Mouse (Mus musculus) cerebellum, adult 11-12 months (tissue): Measurements from ENCODE around the gene Dhdds.
A peak's percentile ranks its signal among the peaks of the same experiment; 100 is the strongest.
"Not testable (repeated sequence)": the region's sequence is repeated elsewhere in the genome, so short reads cannot be mapped to it uniquely, and the experiment has no call there.

Experiments used
- DNase-seq: peaks from one replicate; pipeline ENCODE4 v3.0.0; 2022

The Dhdds gene

DNA sequence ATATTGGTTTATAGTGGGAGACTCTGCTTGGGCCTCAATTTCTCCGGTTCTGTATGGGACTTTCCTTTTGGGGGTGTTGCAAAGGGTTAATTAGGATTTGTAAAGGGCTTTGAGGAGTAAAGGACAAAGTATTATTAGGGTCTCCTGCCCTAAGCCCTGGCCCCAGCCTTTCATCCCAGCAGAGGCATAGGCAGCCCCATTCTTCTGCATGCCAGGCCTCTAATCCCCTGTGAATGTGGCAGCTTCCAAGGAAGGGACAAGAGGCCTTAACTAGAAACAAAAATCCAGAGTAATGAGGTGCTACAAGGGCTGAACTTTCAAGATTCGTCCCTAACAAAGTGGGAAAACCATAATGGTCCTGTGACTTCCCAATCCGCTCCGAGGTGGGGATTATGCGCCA is 2.2 kb upstream of the Dhdds start:
- DNase-seq = no peak

DNA sequence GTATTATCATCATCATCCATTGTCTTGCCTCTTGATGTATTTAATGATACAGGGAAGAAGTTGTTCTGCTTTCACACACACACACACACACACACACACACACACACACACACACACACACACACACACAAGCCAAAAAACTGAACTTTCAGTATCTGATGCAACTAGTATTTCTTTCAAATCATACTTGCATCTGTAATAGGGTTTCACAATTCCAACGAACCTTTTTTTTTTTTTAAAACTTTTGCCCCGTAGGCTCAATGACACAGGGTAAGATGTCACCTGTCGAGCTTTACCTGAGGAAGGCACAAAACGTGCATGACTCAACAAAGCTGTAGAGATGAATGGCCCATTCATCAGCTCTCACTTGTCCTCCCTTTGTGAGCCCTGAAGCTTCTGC is 1.5 kb upstream of the Dhdds start:
- no peak for DNase-seq

DNA sequence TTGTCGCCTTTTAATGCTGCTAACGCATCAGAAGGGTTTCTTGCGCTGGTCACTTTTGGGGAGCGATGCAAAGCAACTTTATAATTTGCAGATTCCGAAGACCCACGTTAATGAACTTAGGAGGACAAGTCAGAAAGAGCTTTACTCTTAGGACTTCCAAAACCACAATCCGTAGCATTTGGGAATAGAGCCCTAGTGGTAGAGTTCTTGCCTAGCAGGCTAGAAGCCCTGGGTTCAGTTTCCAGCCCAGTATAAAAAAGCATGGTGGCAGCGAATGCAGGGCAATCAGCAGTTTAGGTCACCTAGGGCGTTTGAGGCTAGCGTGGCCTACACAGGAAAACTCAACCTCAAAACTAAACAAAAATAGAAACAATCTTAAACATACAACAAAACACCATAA is 992 bp upstream of the Dhdds start:
- DNase-seq = no peak

DNA sequence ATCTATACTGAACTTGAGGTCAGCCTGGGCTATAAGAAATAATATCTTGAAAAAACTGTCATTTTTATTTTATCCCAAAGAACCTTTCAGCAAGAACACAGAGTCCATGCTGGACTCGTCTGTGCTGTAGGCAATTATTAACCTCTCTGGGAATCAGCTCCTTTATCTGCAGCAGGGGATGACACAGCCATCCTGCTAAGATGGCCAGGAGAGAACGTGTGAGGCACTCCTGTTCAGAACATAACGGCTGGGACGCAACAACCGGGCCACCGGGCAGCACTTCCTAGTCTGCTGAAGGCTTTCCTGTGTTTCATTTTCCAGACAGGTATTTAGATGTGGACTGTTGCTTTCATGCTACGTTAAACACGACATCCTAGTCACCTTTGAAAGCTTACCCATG is 6.0 kb downstream of the Dhdds start:
- DNase-seq = no peak

DNA sequence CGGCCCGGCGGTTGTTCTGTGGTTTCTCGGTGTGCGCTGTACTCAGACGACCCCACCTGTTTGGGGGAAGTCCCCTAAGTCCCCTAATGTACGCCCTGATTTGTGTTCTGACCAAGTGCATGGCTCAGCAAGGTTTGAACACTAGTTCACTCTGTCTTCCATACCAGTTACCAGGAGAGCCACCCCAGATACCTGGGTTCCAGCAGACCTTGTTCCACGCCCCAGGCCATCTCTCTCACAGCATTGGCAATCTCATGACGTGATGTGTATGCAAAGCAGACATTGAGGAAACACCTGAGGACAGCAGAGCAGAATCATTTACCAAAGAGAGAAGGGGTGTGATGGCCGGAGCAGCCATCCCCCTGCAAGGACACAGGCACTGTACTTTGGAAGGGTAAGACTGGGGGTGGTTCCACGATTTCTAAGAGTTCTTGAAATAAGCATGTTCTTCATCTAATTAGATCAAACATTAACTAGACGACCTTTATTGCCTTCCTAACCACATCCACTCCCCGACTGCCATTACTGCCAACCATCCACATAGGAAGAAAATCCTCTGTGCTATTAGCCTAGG is 9.5 kb downstream of the Dhdds start:
- DNase-seq = no peak

DNA sequence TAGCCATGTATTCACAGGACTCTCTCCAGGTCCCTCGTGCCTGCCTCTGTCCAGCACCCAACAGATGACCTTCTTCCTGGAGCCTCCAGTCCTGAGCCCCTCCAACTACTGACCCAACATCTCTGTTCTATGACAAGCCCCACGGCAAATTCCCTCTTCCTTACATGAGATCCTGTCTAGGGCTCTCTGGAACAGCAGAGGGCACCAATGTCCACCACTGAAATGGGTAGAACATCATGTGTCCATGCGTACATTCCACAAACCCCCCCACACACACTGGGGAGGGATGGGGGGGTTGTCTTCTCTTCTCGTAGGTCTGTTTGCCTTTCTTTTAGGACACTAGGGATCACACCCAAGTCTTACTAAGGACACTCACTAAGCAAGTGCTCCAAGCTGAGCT is 10.7 kb downstream of the Dhdds start:
- DNase-seq = no peak

DNA sequence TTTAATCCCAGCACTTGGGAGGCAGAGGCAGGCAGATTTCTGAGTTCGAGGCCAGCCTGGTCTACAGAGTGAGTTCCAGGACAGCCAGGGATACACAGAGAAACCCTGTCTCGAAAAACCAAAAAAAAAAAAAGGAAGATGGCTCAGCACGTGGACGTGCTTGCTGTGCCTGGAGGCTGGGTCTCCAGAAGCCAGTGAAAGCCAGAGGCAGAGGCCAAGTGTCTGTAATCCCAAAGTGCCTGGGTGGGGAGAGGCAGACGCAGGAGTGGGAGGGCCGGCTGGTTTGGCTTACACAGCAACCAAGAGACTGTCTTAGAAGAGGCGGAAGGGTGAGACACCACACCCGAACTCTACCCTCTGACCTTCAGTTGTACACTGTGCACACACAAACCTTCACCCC is 12.4 kb downstream of the Dhdds start:
- not testable (repeated sequence) for DNase-seq

DNA sequence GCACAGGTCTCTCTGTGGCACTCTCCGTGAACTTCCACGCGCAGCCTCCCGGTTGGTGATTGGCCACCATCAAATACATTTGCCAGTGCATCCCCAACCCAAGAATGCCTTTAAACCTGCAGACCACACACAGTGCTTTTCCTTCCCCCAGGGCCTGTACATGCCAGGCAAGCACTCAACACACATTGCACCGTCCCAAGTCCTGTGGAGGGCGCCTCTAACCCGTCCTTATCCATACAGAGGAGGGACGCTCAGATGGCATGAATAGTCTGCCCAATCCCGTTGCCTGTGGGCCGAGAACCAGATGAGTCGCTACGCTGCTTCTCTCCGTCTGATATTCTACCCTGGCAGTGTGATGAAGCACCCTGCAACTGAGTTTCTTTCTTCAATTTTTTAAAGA is 17.8 kb downstream of the Dhdds start:
- no peak for DNase-seq

DNA sequence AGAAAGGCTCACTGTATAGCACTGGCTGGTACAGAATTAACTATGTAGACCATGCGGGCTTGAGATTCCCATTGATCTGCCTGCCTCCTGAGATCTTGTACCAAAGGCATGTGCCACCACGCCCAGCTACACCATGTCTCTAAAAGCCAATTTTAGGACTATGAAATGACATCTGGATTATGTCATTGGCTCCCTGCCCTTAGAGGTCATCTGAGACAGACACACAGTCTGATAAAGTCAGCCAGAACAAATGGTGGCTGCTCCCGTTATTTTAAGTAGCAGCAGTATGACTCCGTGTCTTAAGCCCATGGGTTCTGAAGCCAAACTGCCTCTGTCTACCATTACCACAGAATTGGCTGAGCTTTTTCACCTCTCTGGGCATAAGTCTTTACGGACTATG is 20.2 kb downstream of the Dhdds start:
- DNase-seq = no peak

DNA sequence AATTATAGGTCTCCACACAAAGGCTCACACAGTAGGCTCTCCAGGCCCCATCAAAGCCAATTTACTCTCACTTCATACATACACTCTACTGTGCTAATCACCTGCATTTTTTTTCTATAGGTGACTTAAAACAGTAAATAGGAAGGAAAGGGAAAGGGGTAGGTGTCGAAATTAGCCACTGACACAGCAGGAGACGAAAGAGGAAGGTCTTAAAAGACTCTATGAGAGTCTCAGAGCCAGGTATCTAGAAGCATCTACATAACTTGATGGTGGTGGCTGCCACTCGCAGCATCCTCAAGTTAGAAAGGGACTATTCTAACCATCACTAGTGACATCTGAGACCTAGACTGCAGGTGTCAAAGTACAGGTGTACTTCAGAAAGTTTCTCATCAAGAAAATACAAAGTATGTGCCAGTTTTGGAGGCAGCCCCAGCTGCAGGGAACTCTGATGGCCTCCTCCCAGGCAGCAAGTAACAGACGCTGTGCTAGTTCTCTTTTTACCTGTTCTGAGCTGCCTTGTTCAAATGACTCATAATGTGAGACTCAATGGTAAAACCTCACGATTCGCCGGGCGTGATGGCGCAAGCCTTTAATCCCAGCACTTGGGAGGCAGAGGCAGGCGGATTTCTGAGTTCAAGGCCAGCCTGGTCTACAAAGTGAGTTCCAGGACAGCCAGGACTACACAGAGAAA is 22.6 kb downstream of the Dhdds start:
- no peak for DNase-seq

DNA sequence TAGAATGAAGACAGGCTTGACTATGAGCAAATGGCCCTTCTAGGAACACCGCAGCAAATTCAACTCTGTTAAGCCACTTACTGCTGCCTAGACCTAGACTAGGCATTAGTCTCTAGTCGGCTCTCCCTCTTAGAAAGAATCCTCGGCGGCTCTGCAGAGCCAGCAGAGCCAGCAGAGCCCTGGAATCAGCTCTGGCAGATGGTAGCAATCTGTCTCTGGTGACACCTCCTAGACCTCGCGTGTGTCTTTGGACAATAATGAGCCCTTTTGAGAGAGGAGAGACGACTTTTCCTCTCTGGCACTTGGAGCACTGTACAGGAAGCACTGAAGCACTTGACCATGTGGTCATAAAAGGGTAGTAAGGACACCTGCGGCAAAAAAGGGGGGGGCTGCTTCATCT is 29.0 kb downstream of the Dhdds start:
- peak; percentile 30 for DNase-seq

DNA sequence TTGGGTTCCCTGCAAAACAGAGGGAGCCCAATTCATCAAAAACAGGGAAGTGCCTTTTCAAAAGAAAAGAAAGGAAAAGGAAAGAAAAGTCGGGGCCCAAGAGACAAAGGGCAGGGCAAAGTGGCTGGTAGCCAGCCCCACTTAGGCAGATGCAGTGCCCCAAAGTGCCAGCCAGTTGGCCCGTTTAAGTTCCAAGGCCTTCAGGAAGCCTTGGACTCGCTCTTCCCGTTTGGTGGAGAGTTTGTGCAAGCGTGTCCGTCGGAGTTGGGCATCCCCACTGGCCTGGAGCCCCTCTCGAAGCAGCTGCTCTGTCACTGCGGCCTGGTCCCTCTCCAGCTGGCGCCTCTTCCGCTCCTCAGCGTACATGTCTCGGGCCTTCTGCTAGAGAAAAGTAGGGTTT is 29.8 kb downstream of the Dhdds start:
- no peak for DNase-seq

DNA sequence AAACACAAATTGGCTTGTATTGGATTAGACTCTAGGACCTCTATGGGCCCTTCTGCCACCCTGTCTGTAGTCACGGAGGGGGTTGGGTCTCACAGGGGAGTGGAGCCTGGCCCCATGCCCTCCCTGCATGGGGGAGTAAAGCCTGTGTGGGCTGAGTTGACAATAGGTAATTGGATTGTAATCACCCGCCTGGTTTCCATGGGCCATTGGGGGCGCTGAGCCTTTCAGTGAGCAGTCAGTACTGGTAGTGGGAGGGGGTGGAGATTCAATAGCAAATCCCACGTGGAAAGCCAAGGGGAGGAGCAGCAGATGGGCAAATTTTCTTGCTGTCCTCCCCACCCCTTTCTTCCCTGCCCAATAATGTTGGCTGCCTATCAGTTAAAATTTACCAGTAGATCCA is 30.5 kb downstream of the Dhdds start:
- DNase-seq = peak; percentile 56

DNA sequence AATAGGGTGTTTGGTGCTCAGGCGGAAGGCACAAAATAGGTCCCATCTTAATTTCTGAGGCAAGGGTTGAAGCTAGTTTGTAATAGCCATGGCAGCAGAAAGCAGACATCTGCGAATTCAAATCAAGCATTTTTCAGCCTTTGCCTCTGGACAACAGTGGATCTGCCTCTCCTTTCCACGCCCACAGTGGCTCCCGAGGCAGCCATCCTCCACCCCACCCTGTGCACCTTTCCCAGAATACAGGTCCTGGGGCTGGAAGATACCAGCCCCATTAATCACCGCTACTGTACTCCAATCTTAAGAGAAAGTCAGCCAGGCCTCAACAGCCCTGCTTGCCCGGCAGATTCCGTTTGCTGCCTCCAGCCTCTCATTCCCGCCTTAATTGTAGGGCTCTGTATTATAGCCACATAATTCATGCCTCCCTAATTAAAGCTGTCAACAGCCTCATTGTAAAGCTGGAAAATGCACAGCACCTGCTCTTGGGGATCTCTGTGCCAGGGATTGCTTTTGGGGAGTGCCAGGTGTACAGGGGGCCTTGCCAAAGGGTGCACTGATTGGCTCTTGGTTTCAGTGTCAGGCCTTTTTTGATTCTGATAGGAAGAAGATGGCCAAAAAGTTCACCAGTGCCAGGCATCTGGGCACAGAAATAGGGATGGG is 31.5 kb downstream of the Dhdds start:
- peak; percentile 42 for DNase-seq

DNA sequence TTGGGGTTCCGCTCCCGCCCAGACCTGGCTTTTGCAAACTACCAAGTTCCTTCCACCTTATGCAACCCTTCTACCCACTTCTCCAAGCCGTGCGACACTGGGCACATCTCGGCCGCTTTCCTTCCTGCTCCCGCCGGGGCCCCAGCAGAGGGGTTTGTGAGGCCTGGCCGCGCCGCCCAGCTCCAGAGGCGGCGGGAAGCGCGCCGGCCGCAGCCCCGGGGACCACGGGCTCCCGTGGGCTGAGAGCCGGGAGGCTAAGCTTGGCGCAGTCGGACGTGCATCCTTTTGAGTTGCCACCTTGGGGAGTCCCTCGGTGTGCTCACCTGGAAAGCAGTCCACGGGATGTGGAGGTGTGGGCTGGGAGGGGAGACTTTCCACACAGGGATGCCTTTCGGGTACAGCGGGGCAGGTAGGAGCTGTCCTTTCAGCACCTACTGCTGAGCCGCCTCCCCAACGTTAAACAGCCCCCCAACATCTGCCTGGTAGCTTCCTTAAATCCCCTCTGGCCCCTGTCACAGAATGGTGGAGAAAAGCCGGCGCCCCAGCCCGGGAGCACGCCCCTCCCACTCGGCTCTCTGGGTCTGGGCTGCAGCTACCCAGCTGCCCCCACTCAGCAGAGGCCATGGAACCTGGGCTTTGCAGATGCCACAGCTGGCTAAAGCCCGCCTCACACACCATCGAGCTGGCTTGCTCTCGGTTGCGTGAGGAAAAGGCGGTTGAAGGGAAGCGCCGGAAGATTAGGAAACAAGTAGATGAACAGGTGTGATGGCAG is 32.4 kb downstream of the Dhdds start, which contains the start of gene Hmgn2:
TSS of gene Hmgn2 (minus strand) at position 501 of the 772 bp plus-strand sequence.
- DNase-seq = peak; percentile 58

DNA sequence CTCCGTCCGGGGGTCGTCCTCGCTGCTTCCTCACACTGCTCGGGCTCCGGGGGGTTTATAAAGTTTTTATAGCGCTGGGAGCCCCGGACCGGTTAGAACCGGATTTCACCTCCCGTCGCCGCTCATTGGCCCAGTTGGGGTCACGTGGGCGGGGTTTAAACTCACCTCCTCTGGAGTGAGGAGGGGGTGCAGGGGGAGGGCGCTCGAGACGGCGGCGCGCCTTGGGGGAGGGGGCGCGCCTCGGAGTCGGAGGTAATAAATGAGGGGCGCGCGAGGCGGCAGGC is 32.9 kb downstream of the Dhdds start:
- peak; percentile 91 for DNase-seq

DNA sequence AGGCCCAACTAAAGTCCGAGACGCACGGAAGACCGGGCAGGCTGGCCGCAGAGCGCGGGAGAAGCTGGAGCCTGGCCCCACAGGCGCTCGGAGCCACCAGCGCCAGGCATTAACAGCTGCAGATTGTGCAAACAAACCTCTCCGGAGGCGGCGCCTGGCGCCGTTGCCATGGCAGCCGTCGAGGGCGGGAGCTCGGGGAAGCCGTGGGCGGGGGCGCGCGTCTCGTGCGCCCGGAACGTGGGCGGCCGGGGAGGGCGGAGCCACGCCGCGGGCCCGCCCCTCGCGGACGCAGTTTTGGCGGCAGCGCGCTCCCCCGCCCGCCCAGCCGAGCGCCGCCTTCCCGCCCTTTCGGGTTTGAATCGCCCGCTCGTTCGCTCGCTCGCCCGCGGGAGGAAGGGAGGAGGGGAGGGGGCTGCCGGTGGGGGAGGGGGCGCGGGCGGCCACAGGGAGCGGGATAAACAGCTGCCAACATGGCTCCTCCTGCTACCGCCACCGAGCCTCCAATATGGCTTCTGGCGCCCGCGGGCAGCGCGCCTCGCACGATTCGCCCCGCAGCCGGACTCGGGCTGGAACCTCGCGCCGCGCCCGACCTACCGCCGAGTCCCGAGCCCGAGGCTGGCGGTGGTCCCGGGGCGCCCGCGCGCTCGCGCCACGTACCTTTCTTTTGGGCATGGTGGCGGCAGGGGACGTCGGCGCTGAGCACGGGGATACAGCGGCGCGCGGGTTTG is 33.4 kb downstream of the Dhdds start:
- DNase-seq = peak; percentile 97

DNA sequence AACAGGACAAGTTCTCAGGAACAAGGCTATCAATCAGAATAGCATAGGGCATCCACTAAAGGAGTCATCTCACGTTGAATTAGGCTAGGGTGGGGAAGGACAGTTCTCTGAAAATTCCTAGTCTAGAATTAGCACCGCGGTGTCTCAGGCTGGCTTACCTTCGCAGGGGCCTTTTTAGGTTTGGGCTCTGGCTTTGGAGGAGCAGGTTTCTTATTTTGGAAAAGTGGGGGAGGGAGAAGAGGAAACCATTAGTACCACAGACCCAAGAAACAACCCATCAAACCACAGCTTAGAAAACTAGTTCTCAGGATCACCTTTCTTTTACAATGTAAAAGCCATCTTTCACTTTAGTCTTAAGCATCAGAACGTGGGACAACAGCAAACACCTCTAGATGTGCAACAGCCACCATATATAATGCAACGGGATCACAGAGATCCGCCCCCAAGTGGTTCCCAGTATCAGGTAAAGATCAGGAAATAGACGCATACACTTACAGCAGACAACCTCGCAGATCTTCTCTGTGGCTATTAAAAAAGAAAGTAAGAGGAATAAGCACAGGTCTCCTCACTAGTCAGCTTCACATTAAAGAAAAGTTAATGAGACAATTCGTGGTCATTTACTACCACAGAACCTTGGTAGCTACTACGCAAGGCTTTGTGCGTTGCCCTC is 34.3 kb downstream of the Dhdds start:
- DNase-seq = no peak

DNA sequence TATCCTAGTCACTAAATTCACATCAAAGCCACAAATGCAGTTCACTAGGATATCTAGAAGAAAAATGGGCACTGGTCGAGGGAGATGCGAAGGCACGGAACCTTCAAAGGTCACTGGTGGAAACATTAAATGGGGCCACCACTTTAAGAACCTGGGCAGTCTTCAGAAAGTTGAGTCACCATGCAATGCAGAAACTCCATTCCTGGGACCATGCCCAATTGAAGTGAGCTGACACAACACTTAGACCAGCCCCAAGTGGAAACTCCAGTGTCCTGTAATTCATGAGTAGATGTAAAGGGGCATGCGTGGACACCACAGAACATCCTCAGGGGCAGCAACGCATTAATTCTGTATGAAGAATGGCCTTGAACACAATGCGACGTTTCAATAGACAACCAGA is 38.2 kb downstream of the Dhdds start:
- no peak for DNase-seq

DNA sequence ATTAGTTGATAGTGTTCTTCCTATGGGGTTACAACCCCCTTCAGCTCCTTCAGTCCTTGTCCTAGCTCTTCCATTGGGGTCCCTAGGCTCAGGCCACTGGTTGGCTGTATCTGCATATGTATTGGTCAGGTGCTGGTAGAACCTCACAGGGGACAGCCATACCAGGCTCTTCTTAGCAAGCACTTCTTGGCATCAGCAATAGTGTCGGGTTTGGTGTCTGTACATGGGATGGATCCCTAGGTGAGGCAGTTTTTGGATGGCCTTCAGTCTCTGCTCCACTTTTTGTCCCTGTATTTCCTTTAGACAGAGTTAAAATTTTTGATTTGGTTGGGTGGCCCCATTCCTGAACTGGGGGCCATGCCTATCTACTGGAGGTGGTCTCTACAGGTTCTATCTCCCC is 41.8 kb downstream of the Dhdds start:
- DNase-seq = no peak

DNA sequence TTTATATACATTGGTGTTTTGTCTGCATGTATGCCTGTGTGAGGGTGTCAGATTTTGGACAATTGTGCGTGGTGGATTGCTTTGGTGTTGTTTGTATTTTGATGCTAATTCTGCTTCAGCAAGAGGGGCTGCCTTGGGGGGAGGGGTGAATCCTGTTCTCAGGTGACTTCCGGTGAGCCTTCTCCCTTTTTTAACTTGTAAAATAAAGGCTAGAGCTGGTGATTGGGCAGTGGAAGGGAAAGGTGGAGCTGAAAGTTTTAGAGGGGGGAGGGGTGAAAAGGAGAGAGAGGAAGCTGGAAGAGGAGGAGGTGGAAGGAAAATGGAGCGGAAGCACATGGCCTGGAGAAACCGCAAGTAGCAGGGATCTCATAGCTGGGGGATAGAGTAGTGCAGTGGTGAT is 44.4 kb downstream of the Dhdds start:
- DNase-seq = no peak

DNA sequence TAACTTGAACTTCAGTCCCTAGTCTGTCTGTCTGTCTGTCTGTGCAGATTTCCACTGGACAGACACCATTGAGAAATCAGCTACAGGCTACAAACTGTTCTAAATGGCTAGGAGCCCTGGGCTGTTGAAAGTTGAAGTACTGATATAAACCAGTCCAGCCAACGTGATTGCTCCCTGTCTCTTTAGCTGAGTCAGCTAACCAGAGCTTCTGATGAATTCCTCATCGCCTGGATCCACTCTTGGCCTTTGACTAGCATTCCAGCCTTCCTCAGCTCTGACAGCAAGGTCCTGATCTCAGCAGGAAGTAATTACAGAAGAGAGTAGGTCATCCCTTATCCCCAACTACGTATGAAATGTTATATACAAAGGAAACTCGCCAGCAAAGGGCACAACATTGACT is 54.0 kb downstream of the Dhdds start:
- DNase-seq = no peak

DNA sequence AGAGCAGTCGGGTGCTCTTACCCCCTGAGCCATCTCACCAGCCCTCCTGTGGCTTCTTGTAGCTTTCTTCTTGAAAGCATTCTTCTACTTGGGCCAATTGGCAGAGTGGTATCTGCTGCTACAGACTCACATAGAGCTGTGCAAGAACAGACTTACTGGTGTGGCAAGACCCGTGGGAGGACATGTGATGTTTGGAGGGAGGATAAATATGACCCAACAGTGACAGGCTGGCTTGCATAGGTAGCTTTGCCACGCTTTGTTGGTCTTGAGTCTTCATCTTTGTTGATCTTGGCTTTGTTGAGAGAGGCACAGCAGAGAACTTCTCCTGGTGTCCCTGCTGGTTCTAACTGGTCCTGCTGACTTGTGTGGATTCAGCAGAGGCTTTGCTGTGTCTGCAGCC is 56.9 kb downstream of the Dhdds start:
- DNase-seq = no peak
